Mouse (Mus musculus): ENCODE data around the gene Znfx1. TPM values are rescaled to one million over a fixed set of nuclear protein-coding genes. Genes with fewer than 3 reads are reported as not detected.

Gene Znfx1
- polyA plus RNA-seq, 1 experiment from 2014 or later, result 10.1 TPM

GRCm38 (mm10) chr2:167066528-167067516, 4.0 kb upstream of the Znfx1 start:
- no peak overlapping the region; the same call in 1 of the 2 replicates for H3K4me3 ChIP-seq (ENCODE audit: low read depth, low read length)
- no peak overlapping the region for H3K9ac ChIP-seq (ENCODE audit: low read depth, low read length)
- no peaks in the 10 kb centered on the region for H3K9me3 ChIP-seq (ENCODE audit: control insufficient read depth, low read length)
- ATAC-seq (replicated peaks; ENCODE audit: low FRiP score) (peak; percentile 9), DNase-seq (ENCODE audit: low spot score) (peak; percentile 63)
- H3K4me2 ChIP-seq, result no peak overlapping the region
- H3K27ac ChIP-seq (ENCODE audit: low read depth, low read length), result peak overlapping the region; percentile 41
- 18% methylated on average over 6 of the region's 6 CpGs for WGBS
- peaks cover 12% of the 10 kb centered on the region for H3K4me1 ChIP-seq (replicated peaks; ENCODE audit: control insufficient read depth, insufficient read depth, low read length)
- no peaks in the 10 kb centered on the region for H3K27me3 ChIP-seq (replicated peaks; ENCODE audit: control insufficient read depth, insufficient read depth, low read length)
- H3K36me3 ChIP-seq (ENCODE audit: control insufficient read depth, insufficient read depth, low read length), result peaks cover 18% of the 10 kb centered on the region

GRCm38 (mm10) chr2:167066031-167066430, 3.2 kb upstream of the Znfx1 start:
- Histone ChIP-seq H3K27me3 (replicated peaks; ENCODE audit: control insufficient read depth, insufficient read depth, low read length) (no peaks in the 10 kb centered on the region), H3K9me3 (ENCODE audit: control insufficient read depth, low read length) (no peaks in the 10 kb centered on the region), H3K4me2 (peak overlapping the region; percentile 85), H3K27ac (ENCODE audit: low read depth, low read length) (peak overlapping the region; percentile 99), H3K4me1 (replicated peaks; ENCODE audit: control insufficient read depth, insufficient read depth, low read length) (peaks cover 17% of the 10 kb centered on the region), H3K4me3 (ENCODE audit: low read depth, low read length) (peak overlapping the region; percentile 74), H3K36me3 (ENCODE audit: control insufficient read depth, insufficient read depth, low read length) (peaks cover 18% of the 10 kb centered on the region), H3K9ac (ENCODE audit: low read depth, low read length) (peak overlapping the region; percentile 100)
- WGBS, result 50% methylated on average over 1 of the region's 1 CpGs
- DNase-seq (ENCODE audit: low spot score) (no peak), ATAC-seq (replicated peaks; ENCODE audit: low FRiP score) (no peak)

- peak overlapping the region; percentile 85 for H3K4me2 ChIP-seq
- H3K4me1 ChIP-seq (replicated peaks; ENCODE audit: control insufficient read depth, insufficient read depth, low read length), result peaks cover 24% of the 10 kb centered on the region
- no peaks in the 10 kb centered on the region for H3K27me3 ChIP-seq (replicated peaks; ENCODE audit: control insufficient read depth, insufficient read depth, low read length)
- ATAC-seq (replicated peaks; ENCODE audit: low FRiP score), result no peak
- H3K9me3 ChIP-seq (ENCODE audit: control insufficient read depth, low read length), result no peaks in the 10 kb centered on the region
- H3K36me3 ChIP-seq (ENCODE audit: control insufficient read depth, insufficient read depth, low read length), result peaks cover 21% of the 10 kb centered on the region
- no peak for DNase-seq (ENCODE audit: low spot score)
- H3K9ac ChIP-seq (ENCODE audit: low read depth, low read length), result peak overlapping the region; percentile 100
- 19% methylated on average over 9 of the region's 9 CpGs for WGBS
- peak overlapping the region; percentile 99 for H3K27ac ChIP-seq (ENCODE audit: low read depth, low read length)
- H3K4me3 ChIP-seq (ENCODE audit: low read depth, low read length), result peak overlapping the region; percentile 74
These were observed 1.9 kb upstream of the Znfx1 start for GRCm38 (mm10) chr2:167064601-167065295.

GRCm38 (mm10) chr2:167063906-167064496, 1.2 kb upstream of the Znfx1 start:
- peaks cover 24% of the 10 kb centered on the region for H3K36me3 ChIP-seq (ENCODE audit: control insufficient read depth, insufficient read depth, low read length)
- H3K9me3 ChIP-seq (ENCODE audit: control insufficient read depth, low read length), result no peaks in the 10 kb centered on the region
- peak overlapping the region; percentile 99 for H3K27ac ChIP-seq (ENCODE audit: low read depth, low read length)
- peak overlapping the region; percentile 85 for H3K4me2 ChIP-seq
- peak overlapping the region; percentile 74 for H3K4me3 ChIP-seq (ENCODE audit: low read depth, low read length)
- DNase-seq (ENCODE audit: low spot score), result no peak
- H3K9ac ChIP-seq (ENCODE audit: low read depth, low read length), result peak overlapping the region; percentile 100
- peaks cover 28% of the 10 kb centered on the region for H3K4me1 ChIP-seq (replicated peaks; ENCODE audit: control insufficient read depth, insufficient read depth, low read length)
- ATAC-seq (replicated peaks; ENCODE audit: low FRiP score), result no peak
- H3K27me3 ChIP-seq (replicated peaks; ENCODE audit: control insufficient read depth, insufficient read depth, low read length), result no peaks in the 10 kb centered on the region
- WGBS, result 3% methylated on average over 7 of the region's 7 CpGs

GRCm38 (mm10) chr2:167062497-167062911, 311 bp downstream of the Znfx1 start:
- peaks cover 32% of the 10 kb centered on the region for H3K4me1 ChIP-seq (replicated peaks; ENCODE audit: control insufficient read depth, insufficient read depth, low read length)
- ATAC-seq (replicated peaks; ENCODE audit: low FRiP score) (peak; percentile 87), DNase-seq (ENCODE audit: low spot score) (peak; percentile 91)
- peaks cover 28% of the 10 kb centered on the region for H3K36me3 ChIP-seq (ENCODE audit: control insufficient read depth, insufficient read depth, low read length)
- peak overlapping the region; percentile 74 for H3K4me3 ChIP-seq (ENCODE audit: low read depth, low read length)
- WGBS, result under 1% methylated on average over 60 of the region's 60 CpGs
- H3K27me3 ChIP-seq (replicated peaks; ENCODE audit: control insufficient read depth, insufficient read depth, low read length), result no peaks in the 10 kb centered on the region
- H3K27ac ChIP-seq (ENCODE audit: low read depth, low read length), result peak overlapping the region; percentile 99
- H3K9me3 ChIP-seq (ENCODE audit: control insufficient read depth, low read length), result no peaks in the 10 kb centered on the region
- peak overlapping the region; percentile 100 for H3K9ac ChIP-seq (ENCODE audit: low read depth, low read length)
- H3K4me2 ChIP-seq, result peak overlapping the region; percentile 85

GRCm38 (mm10) chr2:167061381-167062034, 1.3 kb downstream of the Znfx1 start:
- Histone ChIP-seq H3K27me3 (replicated peaks; ENCODE audit: control insufficient read depth, insufficient read depth, low read length) (no peaks in the 10 kb centered on the region), H3K4me2 (peak overlapping the region; percentile 85), H3K4me3 (ENCODE audit: low read depth, low read length) (peak overlapping the region; percentile 74), H3K9me3 (ENCODE audit: control insufficient read depth, low read length) (no peaks in the 10 kb centered on the region), H3K27ac (ENCODE audit: low read depth, low read length) (peak overlapping the region; percentile 99), H3K36me3 (ENCODE audit: control insufficient read depth, insufficient read depth, low read length) (peaks cover 33% of the 10 kb centered on the region), H3K4me1 (replicated peaks; ENCODE audit: control insufficient read depth, insufficient read depth, low read length) (peaks cover 32% of the 10 kb centered on the region), H3K9ac (ENCODE audit: low read depth, low read length) (peak overlapping the region; percentile 100)
- DNase-seq (ENCODE audit: low spot score), result no peak
- ATAC-seq (replicated peaks; ENCODE audit: low FRiP score), result no peak
- 19% methylated on average over 11 of the region's 11 CpGs for WGBS

- H3K9ac ChIP-seq (ENCODE audit: low read depth, low read length), result peak overlapping the region; percentile 47
- H3K27me3 ChIP-seq (replicated peaks; ENCODE audit: control insufficient read depth, insufficient read depth, low read length), result no peaks in the 10 kb centered on the region
- DNase-seq (ENCODE audit: low spot score) (no peak), ATAC-seq (replicated peaks; ENCODE audit: low FRiP score) (no peak)
- H3K4me3 ChIP-seq (ENCODE audit: low read depth, low read length), result peak overlapping the region; percentile 74; the same call in 1 of the 2 replicates
- H3K36me3 ChIP-seq (ENCODE audit: control insufficient read depth, insufficient read depth, low read length), result peaks cover 31% of the 10 kb centered on the region
- H3K9me3 ChIP-seq (ENCODE audit: control insufficient read depth, low read length), result no peaks in the 10 kb centered on the region
- H3K4me2 ChIP-seq, result peak overlapping the region; percentile 85
- peaks cover 30% of the 10 kb centered on the region for H3K4me1 ChIP-seq (replicated peaks; ENCODE audit: control insufficient read depth, insufficient read depth, low read length)
- no peak overlapping the region for H3K27ac ChIP-seq (ENCODE audit: low read depth, low read length)
These were observed 2.1 kb downstream of the Znfx1 start for GRCm38 (mm10) chr2:167060761-167061160.

GRCm38 (mm10) chr2:167060360-167060759, 2.5 kb downstream of the Znfx1 start:
- peaks cover 28% of the 10 kb centered on the region for H3K4me1 ChIP-seq (replicated peaks; ENCODE audit: control insufficient read depth, insufficient read depth, low read length)
- peak overlapping the region; percentile 13; the same call in 1 of the 2 replicates for H3K4me3 ChIP-seq (ENCODE audit: low read depth, low read length)
- H3K9ac ChIP-seq (ENCODE audit: low read depth, low read length), result peak overlapping the region; percentile 47
- H3K27me3 ChIP-seq (replicated peaks; ENCODE audit: control insufficient read depth, insufficient read depth, low read length), result no peaks in the 10 kb centered on the region
- no peak for ATAC-seq (replicated peaks; ENCODE audit: low FRiP score)
- peaks cover 31% of the 10 kb centered on the region for H3K36me3 ChIP-seq (ENCODE audit: control insufficient read depth, insufficient read depth, low read length)
- DNase-seq (ENCODE audit: low spot score), result no peak
- H3K27ac ChIP-seq (ENCODE audit: low read depth, low read length), result no peak overlapping the region; the same call in 1 of the 2 replicates
- H3K9me3 ChIP-seq (ENCODE audit: control insufficient read depth, low read length), result no peaks in the 10 kb centered on the region
- peak overlapping the region; percentile 85 for H3K4me2 ChIP-seq
- 57% methylated on average over 3 of the region's 3 CpGs for whole genome bisulfite sequencing

Measured in liver, embryonic 11.5 days (tissue).